Mouse (Mus musculus) naive thymus-derived CD4-positive, alpha-beta T cell, adult 2 months (primary cell): ENCODE data around the gene Dennd5a.
"Not testable (repeated sequence)": the region's sequence is repeated elsewhere in the genome, so short reads cannot be mapped to it uniquely, and the experiment has no call there.

Experiments
- DNase-seq: peaks from one replicate; pipeline ENCODE4 v3.0.0-alpha.2; 2011; ENCODE audit warnings: low read depth

Dennd5a gene

GRCm38 (mm10) chr7:109959716-109960612, at the start of gene Dennd5a:
Gene Dennd5a, minus strand, starts transcription at chr7:109960470.
- no peak for DNase-seq

- DNase-seq, result no peak
Observed at GRCm38 (mm10) chr7:110009084-110009483, 48.8 kb upstream of the Dennd5a start.

GRCm38 (mm10) chr7:110008513-110008912, 48.2 kb upstream of the Dennd5a start:
- no peak for DNase-seq

DNA sequence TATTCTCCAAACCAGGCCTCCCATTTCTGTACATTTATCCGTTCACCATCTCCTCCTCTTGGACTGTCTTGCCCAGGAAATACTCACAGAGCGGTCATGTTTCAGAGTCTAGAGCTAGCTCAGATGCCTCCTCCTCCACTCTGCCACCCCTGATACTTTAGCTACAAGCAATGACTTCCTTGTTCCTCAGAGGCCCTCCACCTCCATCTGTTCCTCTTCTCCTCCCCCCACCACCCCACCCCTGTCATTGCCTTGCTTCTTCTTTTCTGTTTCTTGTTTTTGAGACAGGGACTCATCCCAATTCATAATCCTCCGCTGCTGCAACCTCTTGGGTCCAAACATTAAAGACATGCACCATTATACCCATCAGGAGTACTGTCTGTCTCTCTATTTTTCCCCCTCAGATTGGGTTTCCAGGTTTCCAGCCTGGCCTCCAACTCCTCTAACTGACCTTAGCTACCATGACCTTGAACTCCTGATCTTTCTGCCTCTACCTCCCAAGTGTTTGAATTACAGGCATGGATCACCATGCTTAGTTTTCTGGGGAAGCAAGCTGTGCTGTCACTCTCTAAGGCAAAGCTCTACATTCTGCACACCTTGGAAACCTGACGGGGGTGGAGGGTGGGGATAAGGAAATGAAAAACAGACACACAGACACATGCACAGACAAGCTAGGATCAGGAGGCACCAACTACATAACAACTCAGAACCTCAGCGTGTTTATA, 46.4 kb upstream of the Dennd5a start:
- DNase-seq, result no peak

GRCm38 (mm10) chr7:110005976-110006375, 45.7 kb upstream of the Dennd5a start:
- DNase-seq, result no peak

GRCm38 (mm10) chr7:110002968-110003367, 42.7 kb upstream of the Dennd5a start:
- DNase-seq, result no peak

DNA sequence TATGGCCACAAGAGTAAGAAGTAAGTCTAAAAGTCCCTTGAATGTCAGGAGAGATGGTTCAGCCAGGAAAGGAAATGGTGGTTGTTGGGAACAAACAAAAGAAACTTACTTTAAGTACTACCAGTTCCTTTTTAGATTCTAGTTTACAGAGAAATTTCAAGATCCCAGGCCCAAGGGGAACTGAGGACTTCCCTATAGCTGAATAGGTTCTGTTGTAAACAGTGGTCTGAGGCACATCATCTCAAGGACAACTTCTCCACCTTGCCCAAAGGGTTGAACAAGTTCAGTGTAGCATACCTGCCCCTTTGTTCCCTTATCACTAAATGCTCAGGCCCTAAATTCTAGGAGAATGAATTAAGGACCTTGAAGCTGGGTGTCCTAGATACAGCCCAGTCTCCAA, 41.8 kb upstream of the Dennd5a start:
- no peak for DNase-seq

GRCm38 (mm10) chr7:109998388-109998787, 38.1 kb upstream of the Dennd5a start:
- no peak for DNase-seq

DNA sequence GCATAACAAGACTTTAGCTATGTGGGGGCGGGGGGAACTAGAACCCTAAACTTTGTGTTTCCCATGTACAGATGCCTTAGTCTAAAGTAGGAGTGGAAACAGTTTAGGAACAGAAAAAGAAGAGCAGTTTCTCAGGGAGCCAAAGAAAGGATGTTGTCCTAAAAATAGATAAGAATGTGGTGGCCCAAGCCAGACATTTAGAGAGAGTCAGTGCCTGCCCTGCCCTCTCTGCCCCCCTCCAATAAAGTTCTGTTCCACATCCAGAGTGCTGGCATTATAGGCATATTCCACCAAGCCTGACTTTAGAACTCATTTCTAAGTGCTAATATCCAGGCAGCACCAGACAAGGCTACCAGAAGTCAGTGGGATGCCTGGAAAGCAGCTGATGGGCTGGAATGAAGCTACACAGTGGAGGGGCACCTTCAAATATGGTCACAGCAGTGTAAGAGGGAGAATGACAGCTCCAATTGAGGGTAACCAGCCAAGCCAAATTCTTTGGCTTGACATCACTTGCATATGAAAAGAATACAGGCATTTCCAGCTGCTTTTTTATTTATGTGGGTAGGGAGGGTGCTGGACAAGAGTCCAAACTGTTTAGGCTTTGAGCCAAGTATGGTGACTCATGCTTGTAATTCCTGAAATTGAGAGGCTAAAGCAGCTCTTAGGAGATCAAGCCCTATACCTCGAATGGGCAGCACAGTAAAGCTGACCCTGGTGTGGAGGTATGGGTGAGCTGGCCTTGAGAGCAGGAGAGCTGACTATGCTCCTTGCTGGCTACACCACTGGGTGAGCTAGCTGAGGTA, 33.1 kb upstream of the Dennd5a start:
- DNase-seq, result no peak

- no peak for DNase-seq
Observed at GRCm38 (mm10) chr7:109991286-109991685, 31.0 kb upstream of the Dennd5a start.

GRCm38 (mm10) chr7:109986775-109987174, 26.5 kb upstream of the Dennd5a start, which contains the start of gene Tmem41b:
Gene Tmem41b, minus strand, starts transcription at chr7:109986929.
- DNase-seq, result peak; percentile 49

GRCm38 (mm10) chr7:109986133-109986669, 25.9 kb upstream of the Dennd5a start:
- peak; percentile 99 for DNase-seq

DNA sequence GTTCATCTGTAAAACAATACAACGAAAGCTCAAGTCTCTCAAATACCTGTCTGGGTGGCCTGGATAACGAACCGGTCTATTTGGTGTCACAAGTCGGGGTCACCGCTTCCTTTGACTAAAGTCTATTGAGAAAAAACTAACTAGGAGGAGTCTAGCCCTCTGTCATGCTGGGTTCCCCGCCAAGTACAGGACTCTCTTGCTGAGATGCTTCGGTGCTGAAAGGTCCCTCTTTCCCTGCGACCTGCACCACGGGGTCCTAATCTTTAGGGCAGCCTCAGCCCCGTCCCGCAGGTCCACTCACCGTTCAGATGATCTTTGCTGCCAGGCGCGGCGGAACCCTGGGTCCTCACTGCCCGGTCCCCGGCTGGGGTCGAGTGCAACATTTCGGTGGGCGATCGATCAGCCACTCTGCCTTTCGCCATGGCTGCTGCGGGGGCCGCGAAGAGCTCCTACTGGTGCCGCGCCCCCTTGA, 25.4 kb upstream of the Dennd5a start:
- peak; percentile 56 for DNase-seq

DNA sequence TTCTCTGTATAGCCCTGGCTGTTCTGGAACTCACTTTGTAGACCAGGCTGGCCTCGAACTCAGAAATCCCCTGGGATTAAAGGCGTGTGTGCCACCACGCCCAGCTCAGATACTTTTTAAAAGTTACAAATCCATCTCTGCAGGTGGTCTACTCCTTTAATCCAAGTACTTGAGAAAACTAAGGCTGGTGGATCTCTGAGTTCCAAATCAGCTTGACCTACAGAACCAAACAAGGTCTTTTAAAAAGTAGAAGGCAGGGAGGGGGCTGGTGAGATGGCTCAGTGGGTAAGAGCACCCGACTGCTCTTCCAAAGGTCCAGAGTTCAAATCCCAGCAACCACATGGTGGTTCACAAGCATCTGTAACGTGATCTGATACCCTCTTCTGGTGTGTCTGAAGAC, 24.3 kb upstream of the Dennd5a start:
- DNase-seq, result not testable (repeated sequence)

GRCm38 (mm10) chr7:109977131-109977530, 16.9 kb upstream of the Dennd5a start:
- peak; percentile 33 for DNase-seq

- DNase-seq, result no peak
Observed at GRCm38 (mm10) chr7:109975966-109976715, 15.9 kb upstream of the Dennd5a start.

- no peak for DNase-seq
Observed at GRCm38 (mm10) chr7:109969542-109969941, 9.3 kb upstream of the Dennd5a start.

DNA sequence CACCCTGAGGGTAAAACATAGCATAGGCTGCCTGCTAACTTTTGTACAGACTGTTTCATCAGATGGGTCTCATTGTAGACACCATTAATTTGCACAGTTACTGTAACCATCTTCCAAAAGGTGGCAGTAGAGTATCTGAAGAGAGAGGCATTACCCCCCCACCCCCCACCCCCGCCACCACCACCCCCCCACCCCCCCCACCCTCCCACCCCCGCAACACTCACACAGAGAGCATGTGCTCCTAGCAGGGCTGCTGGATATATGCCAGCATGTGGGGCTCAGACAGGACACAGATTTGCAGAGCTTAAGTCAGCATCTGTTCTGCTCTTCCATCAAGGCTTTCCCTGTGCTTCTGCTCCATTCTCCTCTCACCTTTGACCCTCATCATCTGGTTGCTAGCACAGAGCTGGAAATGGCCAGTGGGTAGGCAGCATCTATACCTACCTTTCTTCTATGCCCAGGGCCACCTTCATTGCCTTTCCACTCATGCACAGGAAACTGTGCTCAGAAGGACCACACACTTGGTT, 8.7 kb upstream of the Dennd5a start:
- DNase-seq, result peak; percentile 28

GRCm38 (mm10) chr7:109967805-109968579, 7.7 kb upstream of the Dennd5a start:
- no peak for DNase-seq

GRCm38 (mm10) chr7:109965658-109966057, 5.4 kb upstream of the Dennd5a start:
- no peak for DNase-seq
